Comparison of ENCODE assay signal across 11 mouse cellular contexts in genomic region chr17:45974461-45974860, GRCm38 (mm10). TPM values are rescaled to one million over a fixed set of nuclear protein-coding genes. Genes with fewer than 3 reads are reported as not detected.
DNase-seq lines count a peak whose midpoint lies in the region; ATAC-seq lines count a peak whose summit lies in the region.
"Had no signal": no experiment of that assay in that cellular context is flagged by ENCODE, and none has a peak within 500 bp of the region (broad histone marks: within the 10 kb centered on the region; RNA-seq: fewer than 3 reads in every experiment).

No protein-coding gene starts in this region.

- H3K4me2 ChIP-seq in forebrain, embryonic 13.5 days = no peak overlapping the region

- H3K36me3 ChIP-seq in heart, embryonic 10.5 days = no peaks in the 10 kb centered on the region
- H3K36me3 ChIP-seq in forebrain, embryonic 10.5 days (replicated peaks) = no peaks in the 10 kb centered on the region
- H3K36me3 ChIP-seq in forebrain, embryonic 13.5 days (ENCODE audit: poor library complexity, severe bottlenecking) = no peaks in the 10 kb centered on the region

- peaks cover 11% of the 10 kb centered on the region for H3K4me1 ChIP-seq in heart, embryonic 10.5 days
- H3K4me1 ChIP-seq in forebrain, embryonic 10.5 days = peaks cover 19% of the 10 kb centered on the region; the same call in 1 of the 2 replicates
- no peaks in the 10 kb centered on the region for H3K4me1 ChIP-seq in forebrain, embryonic 13.5 days

- ATAC-seq in forebrain, embryonic 13.5 days = no peak

- H3K27me3 ChIP-seq in heart, embryonic 10.5 days (ENCODE audit: insufficient read depth, poor library complexity, severe bottlenecking) = peaks cover 6% of the 10 kb centered on the region; the same call in 1 of the 2 replicates
- no peaks in the 10 kb centered on the region for H3K27me3 ChIP-seq in forebrain, embryonic 10.5 days (ENCODE audit: poor library complexity, severe bottlenecking)
- H3K27me3 ChIP-seq in forebrain, embryonic 13.5 days = no peaks in the 10 kb centered on the region

- no peaks in the 10 kb centered on the region for H3K9me3 ChIP-seq in heart, embryonic 10.5 days
- no peaks in the 10 kb centered on the region for H3K9me3 ChIP-seq in forebrain, embryonic 10.5 days
- no peaks in the 10 kb centered on the region for H3K9me3 ChIP-seq in forebrain, embryonic 13.5 days (replicated peaks)

- H3K4me3 ChIP-seq in heart, embryonic 10.5 days = no peak overlapping the region
- no peak overlapping the region for H3K4me3 ChIP-seq in forebrain, embryonic 10.5 days
- no peak overlapping the region for H3K4me3 ChIP-seq in forebrain, embryonic 13.5 days

- H3K9ac ChIP-seq in forebrain, embryonic 13.5 days = no peak overlapping the region

- intact Hi-C loops in heart, postnatal 25 days (cut with DNase I) = no loop called here

- 0 out of 2 replicates have a peak overlapping the region, but pooled peaks have one; percentile 4 for H3K27ac ChIP-seq in heart, embryonic 10.5 days
- no peak overlapping the region for H3K27ac ChIP-seq in forebrain, embryonic 10.5 days
- no peak overlapping the region for H3K27ac ChIP-seq in forebrain, embryonic 13.5 days

- no peak for DNase-seq in heart, embryonic 10.5 days (ENCODE audit: low spot score)
- DNase-seq in heart, postnatal 25 days (ENCODE audit: low spot score) = no peak
- peak; percentile 18 for DNase-seq in c-Kit-positive CD71-negative TER-119-negative erythroid progenitor cells, embryonic 14.5 days (ENCODE audit: low read depth)
- peak; percentile 38 for DNase-seq in induced T-regulatory cell, adult 2 months (ENCODE audit: low read depth)
- DNase-seq in naive thymus-derived CD4-positive, alpha-beta T cell, adult 2 months (ENCODE audit: low read depth) = peak; percentile 38
- no peak for DNase-seq in forebrain, embryonic 10.5 days (ENCODE audit: extremely low spot score, low spot score)
- no peak for DNase-seq in spleen, adult 12 weeks (ENCODE audit: low spot score)
- DNase-seq: cerebellum, postnatal 14 days; heart, postnatal 36 days; kidney, postnatal 36 days had no signal

- WGBS in heart, embryonic 10.5 days = 58% methylated on average over 7 of the region's 7 CpGs
- 73% methylated on average over 7 of the region's 7 CpGs for WGBS in forebrain, embryonic 10.5 days
- WGBS in forebrain, embryonic 13.5 days = 81% methylated on average over 7 of the region's 7 CpGs

RNA-seq across cellular contexts. Expression of gene Vegfa, which starts 57.7 kb away (rescaled TPM):
- 4.5 and 6.0 TPM in 2 replicates for polyA plus RNA-seq in heart, embryonic 10.5 days (2016; fragmentation: Nextera tagmentation; extraction: Ambion mirVana)
- total RNA-seq in heart, postnatal 25 days (2021) = 100 to 1,000 TPM; 257 to 275 TPM
- 2.4 and 2.5 TPM in 2 replicates for polyA plus RNA-seq in forebrain, embryonic 10.5 days (2016; fragmentation: Nextera tagmentation; extraction: Ambion mirVana)
- 2.7 and 3.7 TPM in 2 replicates for polyA plus RNA-seq in forebrain, embryonic 13.5 days (2015; fragmentation: Nextera tagmentation; extraction: Ambion mirVana)

Comparison
In these comparisons a context has a peak if more than half of its experiments do, and no peak if none do; other contexts are left out.
1. DNase-seq: peak in c-Kit-positive CD71-negative TER-119-negative erythroid progenitor cells, embryonic 14.5 days (single experiment), induced T-regulatory cell, adult 2 months (single experiment) and naive thymus-derived CD4-positive, alpha-beta T cell, adult 2 months (single experiment); none in heart, embryonic 10.5 days (single experiment), heart, postnatal 25 days (single experiment), forebrain, embryonic 10.5 days (single experiment) and spleen, adult 12 weeks (single experiment).